Mouse (Mus musculus): ENCODE results near the gene Gm28051.

DNA sequence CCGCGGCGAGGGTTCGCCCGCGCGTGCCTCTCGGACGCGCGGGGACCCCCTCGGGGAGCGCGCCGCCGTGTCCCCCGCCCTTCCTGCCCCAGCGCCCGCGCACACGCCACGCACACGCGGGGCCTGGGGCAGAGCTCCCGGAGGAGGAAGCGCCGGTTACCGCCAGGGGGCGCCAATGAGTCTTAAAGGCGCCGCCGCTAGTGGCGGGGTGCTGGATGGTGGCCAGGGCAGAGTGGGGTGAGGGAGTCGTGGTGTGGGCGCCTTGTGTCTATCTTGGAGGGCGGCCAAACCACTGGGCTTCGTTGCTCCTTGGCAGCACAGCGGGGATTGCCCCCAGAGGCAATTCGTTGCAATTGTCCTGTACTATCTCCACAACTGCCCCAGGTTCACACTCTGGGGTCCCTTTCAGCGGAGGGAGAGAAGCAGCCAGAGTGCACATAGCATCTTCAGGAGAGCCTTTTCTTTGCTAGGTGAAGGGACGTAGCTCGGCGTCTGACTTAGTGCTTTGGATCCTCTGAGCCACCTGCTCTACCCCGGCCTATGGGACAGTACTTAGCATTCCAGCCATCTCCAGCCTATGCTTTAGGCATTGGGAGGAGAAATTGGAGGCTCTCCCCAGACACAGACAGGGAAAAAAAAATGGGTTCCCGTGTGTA, 52.2 kb downstream of the Gm28051 start:
- no peak for TF ChIP-seq UBTF (IDR thresholded peaks at IDR 0.05; ENCODE audit: borderline replicate concordance, insufficient read depth, low read depth, low read length)
- no peak for TF ChIP-seq USF2 (IDR thresholded peaks at IDR 0.05; ENCODE audit: borderline replicate concordance in 1 of 2, insufficient read depth in 1 of 2, low read depth in 1 of 2, low read length in 2 of 2)
- TF ChIP-seq CTCF (IDR thresholded peaks at IDR 0.05 in 2 of 3, conservative IDR thresholded peaks at IDR 0.05 in 1 of 3; ENCODE audit: control insufficient read depth in 1 of 3, insufficient read depth in 1 of 3, low read depth in 2 of 3, low read length in 3 of 3, poor library complexity in 1 of 3, severe bottlenecking in 1 of 3) = peak in 2 of 3 experiments; percentile 76 to 97; a peak in 5 of 6 replicates
- TF ChIP-seq POLR2AphosphoS2 (IDR thresholded peaks at IDR 0.05; ENCODE audit: low read length) = no peak
- TF ChIP-seq EP300 (IDR thresholded peaks at IDR 0.05; ENCODE audit: low read depth in 1 of 2, low read length in 2 of 2) = peak in 1 of 2 experiments; percentile 47; a peak in 1 of 4 replicates
- TF ChIP-seq JUND (IDR thresholded peaks at IDR 0.05; ENCODE audit: low read depth, low read length) = no peak
- TF ChIP-seq MAFK (IDR thresholded peaks at IDR 0.05; ENCODE audit: borderline replicate concordance, low read depth, low read length) = no peak
- TF ChIP-seq POLR2A (IDR thresholded peaks at IDR 0.05; ENCODE audit: control insufficient read depth in 1 of 2, insufficient read depth in 1 of 2, low read depth in 1 of 2, low read length in 2 of 2, poor library complexity in 1 of 2) = 0 out of 4 replicates have a peak, but pooled peaks of 1 of the 2 experiments have one; percentile 10
- TF ChIP-seq ETS1 (IDR thresholded peaks at IDR 0.05; ENCODE audit: low read depth, low read length) = peak; percentile 71
- no peak for TF ChIP-seq GATA1 (IDR thresholded peaks at IDR 0.05; ENCODE audit: low read depth, low read length)
- peak; percentile 54 for TF ChIP-seq TCF12 (IDR thresholded peaks at IDR 0.05; ENCODE audit: low read depth, low read length)
- TF ChIP-seq MAX (IDR thresholded peaks at IDR 0.05; ENCODE audit: low read length) = no peak
